Mouse (Mus musculus): ENCODE data around the gene Mical2. TPM values are rescaled to one million over a fixed set of nuclear protein-coding genes. Genes with fewer than 3 reads are reported as not detected.

Gene Mical2
- polyA plus RNA-seq, 1 experiment from 2014 or later, result 11.5 TPM

DNA sequence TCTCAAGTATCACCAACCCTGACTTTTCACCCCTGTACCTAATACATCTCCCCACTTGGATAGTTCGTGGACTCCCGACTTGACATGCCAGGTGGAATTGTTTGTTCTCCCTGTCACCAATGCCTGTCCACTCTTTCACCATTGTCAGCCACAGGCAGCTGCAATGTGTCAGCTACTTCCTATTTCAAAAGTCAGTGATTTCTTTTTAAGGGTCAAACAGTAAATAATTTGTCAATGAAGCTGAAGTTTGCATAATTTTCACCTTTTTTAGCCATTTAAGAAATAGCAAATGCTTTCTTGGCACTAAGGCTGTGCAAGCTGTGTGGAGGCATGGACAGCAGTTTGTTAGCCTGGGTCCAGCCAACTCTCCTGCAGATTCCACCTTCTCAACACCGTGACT, 214.2 kb downstream of the Mical2 start:
- WGBS, result 77% methylated on average over 3 of the region's 3 CpGs
- H3K27ac ChIP-seq (replicated peaks; ENCODE audit: low read depth, low read length), result 0 out of 2 replicates have a peak overlapping the region, but pooled peaks have one; percentile 39
- DNase-seq (ENCODE audit: low spot score) (no peak), ATAC-seq (ENCODE audit: low read depth) (no peak)
- peaks cover 6% of the 10 kb centered on the region for H3K9me3 ChIP-seq (ENCODE audit: control insufficient read depth, low read length)
- H3K4me3 ChIP-seq (ENCODE audit: low read depth, low read length), result no peak overlapping the region
- H3K9ac ChIP-seq (ENCODE audit: low read depth, low read length), result no peak overlapping the region
- peaks cover 23% of the 10 kb centered on the region for H3K4me1 ChIP-seq (ENCODE audit: control insufficient read depth, insufficient read depth, low read length)
- no peak overlapping the region for H3K4me2 ChIP-seq (ENCODE audit: low read depth, low read length)
- peaks cover 5% of the 10 kb centered on the region for H3K36me3 ChIP-seq (ENCODE audit: control insufficient read depth, insufficient read depth, low read length)
- no peaks in the 10 kb centered on the region for H3K27me3 ChIP-seq (replicated peaks; ENCODE audit: control insufficient read depth, insufficient read depth, low read length)

DNA sequence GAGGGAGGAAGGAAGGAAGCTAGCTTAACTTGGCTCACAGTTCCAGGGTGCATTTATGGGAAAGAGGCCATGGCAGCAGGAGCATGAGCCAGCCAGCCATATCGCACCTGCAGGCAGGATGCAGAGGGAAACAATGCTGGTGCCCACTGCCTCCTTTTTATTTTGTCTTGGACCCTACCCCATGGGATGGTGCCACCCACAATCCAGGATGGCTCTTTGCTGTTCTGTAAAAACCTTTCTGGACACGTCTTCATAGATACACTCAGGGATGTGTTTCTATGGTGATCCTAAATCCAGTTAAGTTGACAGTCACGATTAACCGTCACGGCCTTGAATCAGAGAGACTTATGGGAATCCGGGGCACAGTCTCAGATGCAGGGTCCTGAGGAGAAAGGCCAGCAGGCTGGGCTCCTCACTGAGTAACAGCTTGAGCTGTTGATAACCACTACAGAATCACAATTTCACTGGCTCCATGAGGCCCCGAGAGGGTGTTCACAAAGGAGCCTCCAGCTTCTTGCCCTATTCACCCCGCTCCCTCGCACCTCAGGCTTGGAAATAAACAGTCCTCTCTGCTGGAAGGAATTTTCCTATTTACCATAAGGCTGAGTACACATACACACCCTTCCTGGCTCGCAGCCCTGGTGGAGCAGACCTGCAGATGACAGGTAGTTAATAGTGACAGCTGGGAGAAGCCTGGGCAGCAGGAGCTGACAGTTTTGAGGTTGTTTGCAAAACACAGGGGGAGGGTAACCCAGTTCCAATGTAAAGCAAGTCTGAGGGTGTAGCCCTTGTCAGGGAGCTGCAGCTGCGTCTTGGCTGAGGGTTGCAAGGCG, 218.7 kb downstream of the Mical2 start:
- Histone ChIP-seq H3K9ac (ENCODE audit: low read depth, low read length) (no peak overlapping the region), H3K27ac (replicated peaks; ENCODE audit: low read depth, low read length) (peak overlapping the region; percentile 40; the same call in 1 of the 2 replicates), H3K27me3 (replicated peaks; ENCODE audit: control insufficient read depth, insufficient read depth, low read length) (no peaks in the 10 kb centered on the region), H3K9me3 (ENCODE audit: control insufficient read depth, low read length) (no peaks in the 10 kb centered on the region), H3K4me2 (ENCODE audit: low read depth, low read length) (0 out of 2 replicates have a peak overlapping the region, but pooled peaks have one; percentile 7), H3K4me3 (ENCODE audit: low read depth, low read length) (no peak overlapping the region), H3K4me1 (ENCODE audit: control insufficient read depth, insufficient read depth, low read length) (peaks cover 23% of the 10 kb centered on the region), H3K36me3 (ENCODE audit: control insufficient read depth, insufficient read depth, low read length) (0 out of 2 replicates have a peak, but pooled peaks cover 3% of the 10 kb centered on the region)
- DNase-seq (ENCODE audit: low spot score) (peak; percentile 87), ATAC-seq (ENCODE audit: low read depth) (peak; percentile 81)
- WGBS, result 37% methylated on average over 12 of the region's 12 CpGs

GRCm38 (mm10) chr7:112444985-112445367, 219.3 kb downstream of the Mical2 start:
- Histone ChIP-seq H3K9ac (ENCODE audit: low read depth, low read length) (no peak overlapping the region), H3K27ac (replicated peaks; ENCODE audit: low read depth, low read length) (no peak overlapping the region; the same call in 1 of the 2 replicates), H3K36me3 (ENCODE audit: control insufficient read depth, insufficient read depth, low read length) (0 out of 2 replicates have a peak, but pooled peaks cover 3% of the 10 kb centered on the region), H3K27me3 (replicated peaks; ENCODE audit: control insufficient read depth, insufficient read depth, low read length) (no peaks in the 10 kb centered on the region), H3K9me3 (ENCODE audit: control insufficient read depth, low read length) (no peaks in the 10 kb centered on the region), H3K4me1 (ENCODE audit: control insufficient read depth, insufficient read depth, low read length) (peaks cover 22% of the 10 kb centered on the region), H3K4me2 (ENCODE audit: low read depth, low read length) (0 out of 2 replicates have a peak overlapping the region, but pooled peaks have one; percentile 7), H3K4me3 (ENCODE audit: low read depth, low read length) (no peak overlapping the region)
- WGBS, result 40% methylated on average over 9 of the region's 9 CpGs
- DNase-seq (ENCODE audit: low spot score), result no peak
- no peak for ATAC-seq (ENCODE audit: low read depth)

- peaks cover 17% of the 10 kb centered on the region for H3K4me1 ChIP-seq (ENCODE audit: control insufficient read depth, insufficient read depth, low read length)
- H3K27me3 ChIP-seq (replicated peaks; ENCODE audit: control insufficient read depth, insufficient read depth, low read length), result no peaks in the 10 kb centered on the region
- H3K9ac ChIP-seq (ENCODE audit: low read depth, low read length), result no peak overlapping the region
- H3K27ac ChIP-seq (replicated peaks; ENCODE audit: low read depth, low read length), result no peak overlapping the region
- H3K4me2 ChIP-seq (ENCODE audit: low read depth, low read length), result no peak overlapping the region
- H3K4me3 ChIP-seq (ENCODE audit: low read depth, low read length), result no peak overlapping the region
- H3K9me3 ChIP-seq (ENCODE audit: control insufficient read depth, low read length), result no peaks in the 10 kb centered on the region
- DNase-seq (ENCODE audit: low spot score) (no peak), ATAC-seq (ENCODE audit: low read depth) (no peak)
- WGBS, result 92% methylated on average over 4 of the region's 4 CpGs
- 0 out of 2 replicates have a peak, but pooled peaks cover 3% of the 10 kb centered on the region for H3K36me3 ChIP-seq (ENCODE audit: control insufficient read depth, insufficient read depth, low read length)
Measured at GRCm38 (mm10) chr7:112446498-112446897, 220.8 kb downstream of the Mical2 start.

DNA sequence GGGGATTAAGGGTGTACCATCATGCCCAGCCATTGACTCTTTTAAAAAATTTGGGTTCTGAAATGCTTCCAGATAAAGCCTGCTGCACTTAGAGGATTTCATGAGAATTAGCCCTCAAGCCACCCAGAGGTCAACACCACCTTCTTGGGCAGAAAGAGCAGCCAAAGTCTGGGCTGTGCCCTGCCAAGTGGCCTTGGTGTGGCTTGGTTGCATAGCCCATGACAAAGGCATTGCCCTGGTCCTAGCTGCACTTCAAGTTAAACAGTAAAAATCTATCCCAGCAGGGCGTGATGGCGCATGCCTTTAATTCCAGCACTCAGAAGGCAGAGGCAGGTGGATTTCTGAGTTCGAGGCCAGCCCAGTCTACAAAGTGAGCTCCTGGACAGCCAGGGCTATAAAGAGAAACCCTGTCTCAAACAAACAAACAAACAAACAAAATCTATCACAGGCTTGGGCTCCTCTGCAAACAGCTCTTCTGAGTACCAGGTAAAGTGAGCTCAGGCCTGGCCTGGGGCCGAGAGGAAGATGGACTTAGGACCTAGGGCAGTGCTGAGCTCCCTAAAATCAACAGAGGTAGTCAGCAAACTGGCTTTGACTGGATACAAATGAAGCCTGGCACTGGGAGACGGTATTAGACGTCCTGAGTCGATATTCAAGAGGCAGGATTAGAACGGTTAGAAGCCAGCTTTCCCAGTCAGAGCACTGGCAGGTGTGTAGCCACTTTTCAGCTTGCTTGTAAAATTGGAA, 224.5 kb downstream of the Mical2 start:
- DNase-seq (ENCODE audit: low spot score), result no peak
- Histone ChIP-seq H3K4me2 (ENCODE audit: low read depth, low read length) (no peak overlapping the region), H3K36me3 (ENCODE audit: control insufficient read depth, insufficient read depth, low read length) (0 out of 2 replicates have a peak, but pooled peaks cover 3% of the 10 kb centered on the region), H3K9me3 (ENCODE audit: control insufficient read depth, low read length) (no peaks in the 10 kb centered on the region), H3K4me1 (ENCODE audit: control insufficient read depth, insufficient read depth, low read length) (peaks cover 10% of the 10 kb centered on the region), H3K9ac (ENCODE audit: low read depth, low read length) (no peak overlapping the region), H3K27me3 (replicated peaks; ENCODE audit: control insufficient read depth, insufficient read depth, low read length) (no peaks in the 10 kb centered on the region), H3K27ac (replicated peaks; ENCODE audit: low read depth, low read length) (no peak overlapping the region), H3K4me3 (ENCODE audit: low read depth, low read length) (no peak overlapping the region)
- no peak for ATAC-seq (ENCODE audit: low read depth)
- WGBS, result 82% methylated on average over 8 of the region's 8 CpGs

DNA sequence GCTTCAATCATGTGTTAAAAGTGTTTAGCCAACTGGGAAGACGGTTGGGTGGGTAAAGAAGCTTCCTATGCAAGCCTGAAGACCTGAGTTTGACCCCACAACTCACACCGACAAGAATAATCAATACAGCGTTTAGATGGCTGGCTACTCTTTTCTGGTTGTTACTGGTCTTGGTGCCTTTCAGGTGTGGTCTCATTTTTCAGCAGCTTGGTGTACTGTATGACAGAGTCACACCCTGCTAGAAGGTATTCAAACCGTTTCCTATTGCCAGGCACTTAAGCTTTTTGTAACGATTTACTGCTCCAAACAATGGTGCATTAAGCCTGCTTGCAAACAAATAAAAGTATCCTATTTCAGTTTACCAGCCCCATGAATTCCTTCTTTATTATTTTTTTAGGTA, 226.8 kb downstream of the Mical2 start:
- no peak overlapping the region for H3K4me3 ChIP-seq (ENCODE audit: low read depth, low read length)
- H3K9ac ChIP-seq (ENCODE audit: low read depth, low read length), result no peak overlapping the region
- peaks cover 28% of the 10 kb centered on the region for H3K4me1 ChIP-seq (ENCODE audit: control insufficient read depth, insufficient read depth, low read length)
- H3K36me3 ChIP-seq (ENCODE audit: control insufficient read depth, insufficient read depth, low read length), result no peaks in the 10 kb centered on the region
- no peaks in the 10 kb centered on the region for H3K9me3 ChIP-seq (ENCODE audit: control insufficient read depth, low read length)
- H3K27me3 ChIP-seq (replicated peaks; ENCODE audit: control insufficient read depth, insufficient read depth, low read length), result no peaks in the 10 kb centered on the region
- H3K4me2 ChIP-seq (ENCODE audit: low read depth, low read length), result no peak overlapping the region
- H3K27ac ChIP-seq (replicated peaks; ENCODE audit: low read depth, low read length), result no peak overlapping the region
- 53% methylated on average over 5 of the region's 5 CpGs for WGBS
- ATAC-seq (ENCODE audit: low read depth), result 0 out of 2 replicates have a peak, but pooled peaks have one; percentile 47
- DNase-seq (ENCODE audit: low spot score), result no peak

- Histone ChIP-seq H3K27me3 (replicated peaks; ENCODE audit: control insufficient read depth, insufficient read depth, low read length) (no peaks in the 10 kb centered on the region), H3K9me3 (ENCODE audit: control insufficient read depth, low read length) (no peaks in the 10 kb centered on the region), H3K27ac (replicated peaks; ENCODE audit: low read depth, low read length) (peak overlapping the region; percentile 19), H3K4me3 (ENCODE audit: low read depth, low read length) (no peak overlapping the region), H3K36me3 (ENCODE audit: control insufficient read depth, insufficient read depth, low read length) (no peaks in the 10 kb centered on the region), H3K9ac (ENCODE audit: low read depth, low read length) (no peak overlapping the region), H3K4me1 (ENCODE audit: control insufficient read depth, insufficient read depth, low read length) (peaks cover 33% of the 10 kb centered on the region), H3K4me2 (ENCODE audit: low read depth, low read length) (no peak overlapping the region)
- 13% methylated on average over 3 of the region's 3 CpGs for WGBS
- ATAC-seq (ENCODE audit: low read depth), result peak; percentile 32; the same call in 1 of the 2 replicates
- DNase-seq (ENCODE audit: low spot score), result peak; percentile 58
Measured at GRCm38 (mm10) chr7:112453805-112454214, 228.2 kb downstream of the Mical2 start.

DNA sequence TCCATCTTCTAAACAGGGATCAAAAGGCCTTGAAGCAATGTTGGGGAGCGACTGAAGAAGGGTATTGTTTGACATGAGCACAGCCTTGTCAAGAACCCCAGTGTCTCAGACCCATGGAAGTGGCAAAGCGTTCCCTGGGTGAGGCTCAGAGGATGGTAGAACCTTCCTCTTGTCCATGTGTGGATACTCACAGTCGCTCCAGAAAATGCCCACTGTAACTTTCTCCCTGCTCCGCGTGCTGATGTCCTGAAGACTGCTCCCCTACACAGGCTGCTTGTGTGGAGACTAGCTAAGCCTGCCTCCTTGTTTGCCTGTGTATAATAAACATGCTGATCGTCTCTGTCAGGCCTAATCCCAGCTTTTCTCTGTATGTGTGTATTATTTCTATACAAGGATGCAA, 228.7 kb downstream of the Mical2 start:
- Histone ChIP-seq H3K9ac (ENCODE audit: low read depth, low read length) (no peak overlapping the region), H3K36me3 (ENCODE audit: control insufficient read depth, insufficient read depth, low read length) (no peaks in the 10 kb centered on the region), H3K9me3 (ENCODE audit: control insufficient read depth, low read length) (no peaks in the 10 kb centered on the region), H3K4me3 (ENCODE audit: low read depth, low read length) (no peak overlapping the region), H3K27me3 (replicated peaks; ENCODE audit: control insufficient read depth, insufficient read depth, low read length) (no peaks in the 10 kb centered on the region), H3K4me2 (ENCODE audit: low read depth, low read length) (no peak overlapping the region), H3K27ac (replicated peaks; ENCODE audit: low read depth, low read length) (peak overlapping the region; percentile 19), H3K4me1 (ENCODE audit: control insufficient read depth, insufficient read depth, low read length) (peaks cover 35% of the 10 kb centered on the region)
- ATAC-seq (ENCODE audit: low read depth) (no peak), DNase-seq (ENCODE audit: low spot score) (no peak)
- WGBS, result 56% methylated on average over 6 of the region's 6 CpGs

Data from embryonic facial prominence, embryonic 14.5 days (tissue).